Mouse (Mus musculus): ENCODE results near the gene Olfr365. TPM values are rescaled to one million over a fixed set of nuclear protein-coding genes. Genes with fewer than 3 reads are reported as not detected.

The Olfr365 gene
- polyA plus RNA-seq (2015; fragmentation: Nextera tagmentation; extraction: Ambion mirVana) = not detected in 2 replicates

DNA sequence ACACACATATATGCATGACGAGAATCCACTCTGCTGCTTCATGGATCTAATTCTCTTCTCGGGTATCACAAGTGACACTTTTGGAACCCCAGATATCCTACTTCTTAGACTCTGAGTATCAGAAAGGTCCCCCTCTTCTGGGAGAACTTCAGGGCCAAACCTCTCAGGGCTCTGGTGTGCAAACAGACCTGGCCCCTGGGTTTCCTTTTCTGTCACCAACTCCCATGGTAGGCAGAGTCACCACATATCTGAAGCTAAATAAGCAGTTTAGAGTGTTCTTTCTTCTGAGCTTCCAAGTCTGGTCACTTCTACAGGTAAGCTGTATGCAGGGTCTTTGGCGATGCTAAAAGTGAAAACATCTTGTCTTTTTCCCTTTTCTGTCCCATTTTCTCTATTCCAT, at the start of gene Olfr365:
Gene Olfr365 (plus strand): TSS at position 301 of the 400 bp plus-strand sequence.
- WGBS = 67% methylated on average over 3 of the region's 3 CpGs
- Histone ChIP-seq H3K36me3 (no peaks in the 10 kb centered on the region), H3K27ac (no peak within 1 kb of the TSS), H3K27me3 (replicated peaks) (no peaks in the 10 kb centered on the region), H3K4me3 (replicated peaks) (no peak within 1 kb of the TSS), H3K4me2 (no peak within 1 kb of the TSS), H3K4me1 (no peaks in the 10 kb centered on the region), H3K9ac (no peak within 1 kb of the TSS), H3K9me3 (no peaks in the 10 kb centered on the region)
- no peak for ATAC-seq (ENCODE audit: insufficient read depth, low FRiP score, low read depth)

DNA sequence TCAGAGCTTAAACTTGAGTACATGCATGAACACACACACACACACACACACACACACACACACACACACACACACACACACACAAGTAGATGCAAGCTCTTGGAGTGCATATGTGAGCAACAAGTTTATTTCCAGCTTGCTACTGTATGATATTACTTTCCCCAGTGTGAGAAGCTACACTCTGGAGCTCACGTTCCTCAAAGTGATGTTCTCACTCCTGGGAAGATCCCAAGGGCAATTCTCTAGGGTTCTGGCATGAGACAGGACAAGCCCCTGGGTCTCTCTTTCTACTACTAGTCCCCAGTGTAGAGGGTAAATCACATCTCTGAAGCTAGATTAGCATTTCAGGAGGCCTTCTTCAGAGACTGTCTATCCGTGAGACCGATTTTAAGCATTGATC, 49.0 kb upstream of the Olfr365 start, which contains the start of gene Olfr364-ps1:
Gene Olfr364-ps1 (plus strand): TSS at position 301 of the 400 bp plus-strand sequence.
- ATAC-seq (ENCODE audit: insufficient read depth, low FRiP score, low read depth) = no peak
- H3K4me2 ChIP-seq = no peak within 1 kb of the TSS
- 77% methylated on average over 3 of the region's 3 CpGs for whole genome bisulfite sequencing
- no peak within 1 kb of the TSS for H3K9ac ChIP-seq
- no peaks in the 10 kb centered on the region for H3K27me3 ChIP-seq (replicated peaks)
- H3K9me3 ChIP-seq = no peaks in the 10 kb centered on the region
- H3K27ac ChIP-seq = no peak within 1 kb of the TSS
- H3K4me3 ChIP-seq (replicated peaks) = no peak within 1 kb of the TSS
- no peaks in the 10 kb centered on the region for H3K4me1 ChIP-seq
- H3K36me3 ChIP-seq = no peaks in the 10 kb centered on the region

DNA sequence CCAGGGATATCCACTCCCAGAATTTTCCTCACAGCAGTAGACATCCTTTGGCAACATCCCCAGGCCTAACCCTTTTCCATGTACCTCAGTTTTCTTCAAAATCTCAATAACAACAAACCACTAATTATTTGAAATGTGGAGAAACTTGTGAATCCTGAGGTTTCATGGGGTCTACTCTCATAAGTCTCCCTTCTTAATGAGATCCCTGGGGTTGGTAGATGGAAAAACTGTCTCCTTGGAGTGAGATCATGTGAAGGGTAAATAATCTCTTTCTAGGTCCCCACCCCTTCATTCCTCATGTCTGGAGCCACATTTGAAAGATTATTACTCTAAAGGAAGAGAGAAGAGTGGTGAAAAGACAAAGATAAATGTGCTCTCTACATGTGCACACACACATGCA, 23.3 kb downstream of the Olfr365 start, which contains the start of gene Olfr366:
Gene Olfr366 (plus strand): TSS at position 301 of the 400 bp plus-strand sequence.
- ATAC-seq (ENCODE audit: insufficient read depth, low FRiP score, low read depth) = no peak
- Histone ChIP-seq H3K27ac (no peak within 1 kb of the TSS), H3K27me3 (replicated peaks) (no peaks in the 10 kb centered on the region), H3K9ac (no peak within 1 kb of the TSS), H3K4me3 (replicated peaks) (no peak within 1 kb of the TSS), H3K9me3 (no peaks in the 10 kb centered on the region), H3K4me2 (no peak within 1 kb of the TSS), H3K36me3 (no peaks in the 10 kb centered on the region), H3K4me1 (no peaks in the 10 kb centered on the region)

Other genes with a start within 250 kb of the Olfr365 start
- gene Olfr357, start 194.4 kb upstream of the Olfr365 start, polyA plus RNA-seq (2015; fragmentation: Nextera tagmentation; extraction: Ambion mirVana) = not detected in 2 replicates
- gene Olfr358, start 178.9 kb upstream of the Olfr365 start, polyA plus RNA-seq (2015; fragmentation: Nextera tagmentation; extraction: Ambion mirVana) = not detected in 2 replicates
- gene Olfr360, start 122.5 kb upstream of the Olfr365 start, polyA plus RNA-seq (2015; fragmentation: Nextera tagmentation; extraction: Ambion mirVana) = not detected in 2 replicates
- not detected in 2 replicates for gene Olfr361, start 98.9 kb upstream of the Olfr365 start, polyA plus RNA-seq (2015; fragmentation: Nextera tagmentation; extraction: Ambion mirVana)
- gene Olfr362, start 70.3 kb upstream of the Olfr365 start, polyA plus RNA-seq (2015; fragmentation: Nextera tagmentation; extraction: Ambion mirVana) = not detected in 2 replicates
- not detected in 2 replicates for gene Olfr364-ps1, start 48.9 kb upstream of the Olfr365 start, polyA plus RNA-seq (2015; fragmentation: Nextera tagmentation; extraction: Ambion mirVana)
- gene Olfr366, start 23.4 kb downstream of the Olfr365 start, polyA plus RNA-seq (2015; fragmentation: Nextera tagmentation; extraction: Ambion mirVana) = not detected in 2 replicates
- gene Olfr368, start 138.3 kb downstream of the Olfr365 start, polyA plus RNA-seq (2015; fragmentation: Nextera tagmentation; extraction: Ambion mirVana) = not detected in 2 replicates
- gene Pdcl, start 171.1 kb downstream of the Olfr365 start, polyA plus RNA-seq (2015; fragmentation: Nextera tagmentation; extraction: Ambion mirVana) = 37.0 and 37.2 TPM in 2 replicates
- gene Rc3h2, start 234.7 kb downstream of the Olfr365 start, polyA plus RNA-seq (2015; fragmentation: Nextera tagmentation; extraction: Ambion mirVana) = 13.1 and 14.2 TPM in 2 replicates